Mouse (Mus musculus): ENCODE data around the gene Prkcq. TPM values are rescaled to one million over a fixed set of nuclear protein-coding genes. Genes with fewer than 3 reads are reported as not detected.

The Prkcq gene
- polyA plus RNA-seq, 1 experiment from 2014 or later, result 2.8 TPM

- H3K4me2 ChIP-seq (ENCODE audit: low read length), result no peak overlapping the region
- DNase-seq (ENCODE audit: low spot score), result no peak
- peaks cover 9% of the 10 kb centered on the region; the same call in 1 of the 2 replicates for H3K27me3 ChIP-seq (replicated peaks; ENCODE audit: control insufficient read depth, insufficient read depth, low read length)
- no peaks in the 10 kb centered on the region for H3K36me3 ChIP-seq (ENCODE audit: control insufficient read depth, insufficient read depth, low read length)
- H3K4me1 ChIP-seq (replicated peaks; ENCODE audit: control insufficient read depth, insufficient read depth, low read length), result no peaks in the 10 kb centered on the region; the same call in 1 of the 2 replicates
- no peak overlapping the region for H3K27ac ChIP-seq (ENCODE audit: low read depth)
- ATAC-seq (replicated peaks; ENCODE audit: low FRiP score, low TSS enrichment, low read depth), result no peak
- WGBS, result 50% methylated on average over 4 of the region's 4 CpGs
- no peak overlapping the region for H3K4me3 ChIP-seq (ENCODE audit: low read depth, low read length)
- no peaks in the 10 kb centered on the region for H3K9me3 ChIP-seq (ENCODE audit: control insufficient read depth, low read length)
- no peak overlapping the region for H3K9ac ChIP-seq (ENCODE audit: low read length)
Measured at GRCm38 (mm10) chr2:11173521-11173920, 1.6 kb downstream of the Prkcq start.

GRCm38 (mm10) chr2:11174101-11174500 lies 2.2 kb downstream of the Prkcq start:
- ATAC-seq (replicated peaks; ENCODE audit: low FRiP score, low TSS enrichment, low read depth) (no peak), DNase-seq (ENCODE audit: low spot score) (no peak)
- Histone ChIP-seq H3K9me3 (ENCODE audit: control insufficient read depth, low read length) (no peaks in the 10 kb centered on the region), H3K4me1 (replicated peaks; ENCODE audit: control insufficient read depth, insufficient read depth, low read length) (no peaks in the 10 kb centered on the region; the same call in 1 of the 2 replicates), H3K4me3 (ENCODE audit: low read depth, low read length) (no peak overlapping the region), H3K27me3 (replicated peaks; ENCODE audit: control insufficient read depth, insufficient read depth, low read length) (peaks cover 9% of the 10 kb centered on the region; the same call in 1 of the 2 replicates), H3K36me3 (ENCODE audit: control insufficient read depth, insufficient read depth, low read length) (no peaks in the 10 kb centered on the region), H3K4me2 (ENCODE audit: low read length) (no peak overlapping the region), H3K27ac (ENCODE audit: low read depth) (no peak overlapping the region), H3K9ac (ENCODE audit: low read length) (no peak overlapping the region)
- WGBS, result 89% methylated on average over 4 of the region's 4 CpGs

- H3K4me2 ChIP-seq (ENCODE audit: low read length), result no peak overlapping the region
- peaks cover 2% of the 10 kb centered on the region; the same call in 1 of the 2 replicates for H3K27me3 ChIP-seq (replicated peaks; ENCODE audit: control insufficient read depth, insufficient read depth, low read length)
- no peaks in the 10 kb centered on the region for H3K36me3 ChIP-seq (ENCODE audit: control insufficient read depth, insufficient read depth, low read length)
- no peaks in the 10 kb centered on the region for H3K4me1 ChIP-seq (replicated peaks; ENCODE audit: control insufficient read depth, insufficient read depth, low read length)
- no peak overlapping the region for H3K27ac ChIP-seq (ENCODE audit: low read depth)
- H3K9ac ChIP-seq (ENCODE audit: low read length), result no peak overlapping the region
- H3K9me3 ChIP-seq (ENCODE audit: control insufficient read depth, low read length), result no peaks in the 10 kb centered on the region
- no peak overlapping the region for H3K4me3 ChIP-seq (ENCODE audit: low read depth, low read length)
- ATAC-seq (replicated peaks; ENCODE audit: low FRiP score, low TSS enrichment, low read depth), result no peak
- 93% methylated on average over 12 of the region's 12 CpGs for WGBS
- no peak for DNase-seq (ENCODE audit: low spot score)
Measured at GRCm38 (mm10) chr2:11177880-11178279, 6.0 kb downstream of the Prkcq start.

GRCm38 (mm10) chr2:11181510-11181909 lies 9.6 kb downstream of the Prkcq start:
- Histone ChIP-seq H3K27me3 (replicated peaks; ENCODE audit: control insufficient read depth, insufficient read depth, low read length) (no peaks in the 10 kb centered on the region), H3K4me2 (ENCODE audit: low read length) (no peak overlapping the region), H3K4me1 (replicated peaks; ENCODE audit: control insufficient read depth, insufficient read depth, low read length) (no peaks in the 10 kb centered on the region), H3K9me3 (ENCODE audit: control insufficient read depth, low read length) (no peaks in the 10 kb centered on the region), H3K27ac (ENCODE audit: low read depth) (no peak overlapping the region), H3K9ac (ENCODE audit: low read length) (no peak overlapping the region), H3K4me3 (ENCODE audit: low read depth, low read length) (no peak overlapping the region), H3K36me3 (ENCODE audit: control insufficient read depth, insufficient read depth, low read length) (no peaks in the 10 kb centered on the region)
- WGBS, result 36% methylated on average over 4 of the region's 4 CpGs
- DNase-seq (ENCODE audit: low spot score) (no peak), ATAC-seq (replicated peaks; ENCODE audit: low FRiP score, low TSS enrichment, low read depth) (no peak)

GRCm38 (mm10) chr2:11182096-11182495 lies 10.2 kb downstream of the Prkcq start:
- Histone ChIP-seq H3K4me2 (ENCODE audit: low read length) (no peak overlapping the region), H3K27me3 (replicated peaks; ENCODE audit: control insufficient read depth, insufficient read depth, low read length) (no peaks in the 10 kb centered on the region), H3K4me3 (ENCODE audit: low read depth, low read length) (no peak overlapping the region), H3K36me3 (ENCODE audit: control insufficient read depth, insufficient read depth, low read length) (no peaks in the 10 kb centered on the region), H3K9ac (ENCODE audit: low read length) (no peak overlapping the region), H3K27ac (ENCODE audit: low read depth) (no peak overlapping the region), H3K9me3 (ENCODE audit: control insufficient read depth, low read length) (no peaks in the 10 kb centered on the region), H3K4me1 (replicated peaks; ENCODE audit: control insufficient read depth, insufficient read depth, low read length) (no peaks in the 10 kb centered on the region)
- no peak for DNase-seq (ENCODE audit: low spot score)
- 91% methylated on average over 7 of the region's 7 CpGs for WGBS
- no peak for ATAC-seq (replicated peaks; ENCODE audit: low FRiP score, low TSS enrichment, low read depth)

- WGBS, result 82% methylated on average over 5 of the region's 5 CpGs
- DNase-seq (ENCODE audit: low spot score) (no peak), ATAC-seq (replicated peaks; ENCODE audit: low FRiP score, low TSS enrichment, low read depth) (no peak)
- H3K4me3 ChIP-seq (ENCODE audit: low read depth, low read length), result no peak overlapping the region
- no peaks in the 10 kb centered on the region for H3K4me1 ChIP-seq (replicated peaks; ENCODE audit: control insufficient read depth, insufficient read depth, low read length)
- H3K27me3 ChIP-seq (replicated peaks; ENCODE audit: control insufficient read depth, insufficient read depth, low read length), result no peaks in the 10 kb centered on the region
- no peak overlapping the region for H3K27ac ChIP-seq (ENCODE audit: low read depth)
- no peak overlapping the region for H3K4me2 ChIP-seq (ENCODE audit: low read length)
- no peak overlapping the region for H3K9ac ChIP-seq (ENCODE audit: low read length)
- no peaks in the 10 kb centered on the region for H3K36me3 ChIP-seq (ENCODE audit: control insufficient read depth, insufficient read depth, low read length)
- H3K9me3 ChIP-seq (ENCODE audit: control insufficient read depth, low read length), result no peaks in the 10 kb centered on the region
Measured at GRCm38 (mm10) chr2:11183991-11184390, 12.1 kb downstream of the Prkcq start.

GRCm38 (mm10) chr2:11186586-11186985 lies 14.7 kb downstream of the Prkcq start:
- Histone ChIP-seq H3K27me3 (replicated peaks; ENCODE audit: control insufficient read depth, insufficient read depth, low read length) (no peaks in the 10 kb centered on the region), H3K4me2 (ENCODE audit: low read length) (no peak overlapping the region), H3K9me3 (ENCODE audit: control insufficient read depth, low read length) (no peaks in the 10 kb centered on the region)

GRCm38 (mm10) chr2:11187166-11187565 lies 15.3 kb downstream of the Prkcq start:
- ATAC-seq (replicated peaks; ENCODE audit: low FRiP score, low TSS enrichment, low read depth), result no peak
- no peak overlapping the region for H3K9ac ChIP-seq (ENCODE audit: low read length)
- no peak overlapping the region for H3K27ac ChIP-seq (ENCODE audit: low read depth)
- H3K9me3 ChIP-seq (ENCODE audit: control insufficient read depth, low read length), result no peaks in the 10 kb centered on the region
- H3K4me1 ChIP-seq (replicated peaks; ENCODE audit: control insufficient read depth, insufficient read depth, low read length), result no peaks in the 10 kb centered on the region
- H3K27me3 ChIP-seq (replicated peaks; ENCODE audit: control insufficient read depth, insufficient read depth, low read length), result no peaks in the 10 kb centered on the region
- 68% methylated on average over 2 of the region's 2 CpGs for WGBS
- no peak for DNase-seq (ENCODE audit: low spot score)
- H3K4me2 ChIP-seq (ENCODE audit: low read length), result no peak overlapping the region
- no peaks in the 10 kb centered on the region for H3K36me3 ChIP-seq (ENCODE audit: control insufficient read depth, insufficient read depth, low read length)
- no peak overlapping the region for H3K4me3 ChIP-seq (ENCODE audit: low read depth, low read length)

More at GRCm38 (mm10) chr2:11186586-11186985, 14.7 kb downstream of the Prkcq start:
- H3K4me1 ChIP-seq (replicated peaks; ENCODE audit: control insufficient read depth, insufficient read depth, low read length), result no peaks in the 10 kb centered on the region
- H3K9ac ChIP-seq (ENCODE audit: low read length), result no peak overlapping the region
- ATAC-seq (replicated peaks; ENCODE audit: low FRiP score, low TSS enrichment, low read depth), result no peak
- 88% methylated on average over 3 of the region's 3 CpGs for WGBS
- no peak for DNase-seq (ENCODE audit: low spot score)
- H3K36me3 ChIP-seq (ENCODE audit: control insufficient read depth, insufficient read depth, low read length), result no peaks in the 10 kb centered on the region
- H3K27ac ChIP-seq (ENCODE audit: low read depth), result no peak overlapping the region
- H3K4me3 ChIP-seq (ENCODE audit: low read depth, low read length), result no peak overlapping the region

- ATAC-seq (replicated peaks; ENCODE audit: low FRiP score, low TSS enrichment, low read depth) (no peak), DNase-seq (ENCODE audit: low spot score) (no peak)
- Histone ChIP-seq H3K9ac (ENCODE audit: low read length) (no peak overlapping the region), H3K27ac (ENCODE audit: low read depth) (no peak overlapping the region), H3K36me3 (ENCODE audit: control insufficient read depth, insufficient read depth, low read length) (no peaks in the 10 kb centered on the region), H3K27me3 (replicated peaks; ENCODE audit: control insufficient read depth, insufficient read depth, low read length) (no peaks in the 10 kb centered on the region), H3K4me3 (ENCODE audit: low read depth, low read length) (no peak overlapping the region), H3K4me2 (ENCODE audit: low read length) (no peak overlapping the region), H3K9me3 (ENCODE audit: control insufficient read depth, low read length) (no peaks in the 10 kb centered on the region), H3K4me1 (replicated peaks; ENCODE audit: control insufficient read depth, insufficient read depth, low read length) (no peaks in the 10 kb centered on the region)
- 96% methylated on average over 1 of the region's 1 CpGs for WGBS
Measured at GRCm38 (mm10) chr2:11188279-11188678, 16.4 kb downstream of the Prkcq start.
